Mouse (Mus musculus): ENCODE measurements at regions not wholly inside any gene's neighbourhood (a gene's known extent, or its start where the extent isn't known, plus 50 kb on each side); places are given as distances from the start of the nearest gene placed in this dataset.

- no peak for TF ChIP-seq CTCF (IDR thresholded peaks at IDR 0.05; ENCODE audit: low read depth)
- TF ChIP-seq EP300 (IDR thresholded peaks at IDR 0.05; ENCODE audit: low read depth): no peak
These were observed 209.4 kb downstream of the Clic5 start for GRCm38 (mm10) chr17:44397829-44398228.
